Mouse (Mus musculus) neural tube, postnatal 0 days (tissue): ENCODE data around the gene Fam114a2. TPM values are rescaled to one million over a fixed set of nuclear protein-coding genes. Genes with fewer than 3 reads are reported as not detected.

ENCODE experiments used
- polyA plus RNA-seq: library from polyadenylated mRNA; unstranded; fragments of >200 nt; fragmentation: Nextera tagmentation; extraction: Ambion mirVana; gene quantifications from 2 replicates; pipeline ENCODE4 v1.2.1, GENCODE M21; 2015

Fam114a2 gene
- polyA plus RNA-seq: 45.1 and 48.6 TPM in 2 replicates

GRCm38 (mm10) chr11:57518091-57518750, at the start of gene Fam114a2, which contains the start of gene Mfap3:
TSS of gene Fam114a2 (minus strand) at chr11:57518617.
TSS of gene Mfap3 (plus strand) at chr11:57518664.

Other genes starting within 250 kb of the Fam114a2 start
- gene Mfap3, start within 50 bp of the Fam114a2 start, polyA plus RNA-seq: 46.9 and 50.2 TPM in 2 replicates
- gene Galnt10, start 126.8 kb upstream of the Fam114a2 start, polyA plus RNA-seq: 9.5 and 10.1 TPM in 2 replicates